Mouse (Mus musculus) lung, adult 2 months (tissue): Measurements from ENCODE around the gene Hspa12a. TPM values are rescaled to one million over a fixed set of nuclear protein-coding genes. Genes with fewer than 3 reads are reported as not detected.

Experiments
- DNase-seq: peaks from one replicate; pipeline ENCODE4 v3.0.0; 2022
- H3K4me1 ChIP-seq: fragments of 200-500 bp; 2 replicates; pipeline ENCODE4 v1.6.1; 2011; ENCODE audit warnings: low read length; ENCODE audit not compliant: control insufficient read depth, insufficient read depth
- H3K4me3 ChIP-seq: fragments of 200-500 bp; replicated peaks from 2 replicates; pipeline ENCODE3; 2011; ENCODE audit warnings: low read depth, mild to moderate bottlenecking, control low read depth, low read length; ENCODE audit errors: extremely low read depth
- CTCF ChIP-seq: fragments of 200-500 bp; IDR thresholded peaks from 2 replicates; pipeline ENCODE4 v1.5.1; 2011; ENCODE audit warnings: mild to moderate bottlenecking, low read length, control low read depth; ENCODE audit not compliant: insufficient read depth
- POLR2A ChIP-seq: fragments of 200-500 bp; IDR thresholded peaks from 2 replicates; pipeline ENCODE4 v1.6.1; 2011; ENCODE audit warnings: low read depth, mild to moderate bottlenecking, control low read depth, low read length, borderline replicate concordance; ENCODE audit errors: extremely low read depth
- WGBS: fragments of 180-500 bp; shearing (Covaris S2); methylation state at CpG from one replicate; pipeline ENCODE4 v1.1.7; 2018; 5-methylcytosine and 5-hydroxymethylcytosine counted together
- polyA plus RNA-seq: library from polyadenylated mRNA; depleted of rRNA; stranded (reverse); fragments of >200 nt; gene quantifications from 2 replicates; pipeline ENCODE4 v1.2.3, GENCODE M21; 2012

The Hspa12a gene
- polyA plus RNA-seq, 1 experiment, result 12.5 TPM

DNA sequence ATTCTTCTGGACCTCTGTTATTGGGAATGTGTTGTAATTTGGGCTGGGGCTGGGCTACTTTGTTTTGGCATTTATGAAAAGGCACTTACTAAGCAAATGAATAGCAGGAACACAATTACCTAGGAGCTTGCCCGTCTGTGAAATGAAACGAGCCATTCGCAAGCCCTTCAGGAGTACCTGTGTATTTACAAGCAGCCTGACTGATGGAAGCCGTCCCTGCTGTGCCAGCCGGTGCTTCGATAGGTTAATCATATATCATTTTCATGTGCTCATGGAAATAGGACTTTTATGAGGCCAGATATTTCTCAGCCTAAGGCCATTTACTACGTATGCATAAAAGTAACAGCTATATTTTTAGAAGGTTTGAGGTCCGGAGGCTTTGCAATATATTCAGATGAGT, 19.6 kb upstream of the Hspa12a start:
- DNase-seq, result no peak
- WGBS, result 75% methylated on average over 8 of the region's 8 CpGs
- no peaks in the 10 kb centered on the region for H3K4me1 ChIP-seq
- no peak overlapping the region for H3K4me3 ChIP-seq
- TF ChIP-seq POLR2A (no peak), CTCF (no peak)

- no peak for TF ChIP-seq POLR2A
- TF ChIP-seq CTCF, result no peak
- no peak for DNase-seq
- WGBS, result 86% methylated on average over 8 of the region's 8 CpGs
- H3K4me1 ChIP-seq, result no peaks in the 10 kb centered on the region
- H3K4me3 ChIP-seq, result no peak overlapping the region
These were observed 11.3 kb upstream of the Hspa12a start for GRCm38 (mm10) chr19:58954779-58955178.

DNA sequence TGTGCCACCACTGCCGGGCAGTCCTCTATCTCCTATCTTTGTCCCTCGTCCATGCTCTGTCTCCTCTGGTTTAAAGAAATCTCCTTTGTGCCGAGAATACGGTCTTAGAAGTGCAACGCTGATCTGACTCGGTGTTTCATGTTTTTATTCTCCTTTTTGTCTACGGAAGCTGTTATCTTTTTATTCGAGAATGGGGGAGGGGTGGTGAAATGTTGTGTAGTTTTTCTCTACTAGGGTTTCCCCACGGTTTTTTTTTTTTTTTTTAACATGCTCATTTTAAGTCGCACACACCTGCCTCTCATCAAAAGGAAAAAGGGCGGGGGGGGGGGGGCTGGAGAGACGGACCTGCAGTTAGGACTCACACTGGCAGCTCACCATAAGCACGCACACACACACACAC, 8.8 kb upstream of the Hspa12a start:
- WGBS, result 67% methylated on average over 12 of the region's 13 CpGs

DNA sequence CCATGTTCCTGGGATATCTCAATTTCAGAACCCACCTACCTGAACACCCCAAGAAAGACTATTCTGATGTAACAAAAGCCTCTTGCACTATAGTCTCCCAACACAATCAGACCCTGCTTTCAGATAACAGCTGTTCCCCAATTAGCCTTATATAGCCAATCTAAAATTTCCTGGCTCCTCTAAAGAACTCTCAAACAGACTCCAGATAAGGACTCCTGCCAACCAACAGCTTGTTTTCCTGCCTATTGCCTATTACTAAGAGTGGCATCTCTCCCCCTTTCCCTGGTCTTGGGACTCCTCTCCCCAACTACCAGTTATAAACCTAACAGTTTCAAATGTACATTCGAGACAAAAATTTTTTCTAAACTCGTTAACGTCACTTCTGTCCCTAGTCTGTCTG, 8.1 kb upstream of the Hspa12a start:
- TF ChIP-seq POLR2A (no peak), CTCF (no peak)
- DNase-seq, result no peak
- Histone ChIP-seq H3K4me3 (no peak overlapping the region), H3K4me1 (no peaks in the 10 kb centered on the region)
- 74% methylated on average over 3 of the region's 3 CpGs for WGBS

More for the DNA sequence above, 8.8 kb upstream of the Hspa12a start:
- TF ChIP-seq POLR2A, result no peak
- no peak for TF ChIP-seq CTCF
- no peak for DNase-seq
- H3K4me3 ChIP-seq, result no peak overlapping the region
- H3K4me1 ChIP-seq, result no peaks in the 10 kb centered on the region

DNA sequence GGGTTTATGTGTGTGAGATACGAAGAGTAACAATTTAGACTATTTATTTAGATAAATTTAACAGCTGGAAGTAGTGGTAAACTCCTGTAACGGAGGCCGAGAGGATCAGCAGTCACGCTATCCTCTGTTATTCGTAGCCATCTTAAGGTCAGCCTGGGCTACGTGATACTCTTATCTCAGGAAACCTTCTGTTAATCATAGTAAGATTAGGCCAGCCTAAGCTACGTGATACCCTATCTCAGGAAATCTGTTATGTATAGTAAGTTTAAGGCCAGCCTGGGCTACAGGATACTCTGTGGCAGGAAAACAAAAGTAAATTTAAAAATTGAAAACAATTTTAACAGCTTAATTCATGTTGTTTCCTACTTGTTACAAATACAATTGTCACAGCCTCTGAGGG, 2.5 kb upstream of the Hspa12a start:
- WGBS, result 74% methylated on average over 7 of the region's 7 CpGs
- no peak for TF ChIP-seq CTCF
- no peak overlapping the region for H3K4me3 ChIP-seq
- DNase-seq, result no peak
- peaks cover 4% of the 10 kb centered on the region; the same call in 1 of the 2 replicates for H3K4me1 ChIP-seq

- TF ChIP-seq CTCF, result no peak
- no peak for TF ChIP-seq POLR2A
- DNase-seq, result no peak
- H3K4me1 ChIP-seq, result no peaks in the 10 kb centered on the region
- 52% methylated on average over 4 of the region's 4 CpGs for WGBS
- no peak overlapping the region for H3K4me3 ChIP-seq
These were observed 10.4 kb downstream of the Hspa12a start for GRCm38 (mm10) chr19:58933062-58933461.

DNA sequence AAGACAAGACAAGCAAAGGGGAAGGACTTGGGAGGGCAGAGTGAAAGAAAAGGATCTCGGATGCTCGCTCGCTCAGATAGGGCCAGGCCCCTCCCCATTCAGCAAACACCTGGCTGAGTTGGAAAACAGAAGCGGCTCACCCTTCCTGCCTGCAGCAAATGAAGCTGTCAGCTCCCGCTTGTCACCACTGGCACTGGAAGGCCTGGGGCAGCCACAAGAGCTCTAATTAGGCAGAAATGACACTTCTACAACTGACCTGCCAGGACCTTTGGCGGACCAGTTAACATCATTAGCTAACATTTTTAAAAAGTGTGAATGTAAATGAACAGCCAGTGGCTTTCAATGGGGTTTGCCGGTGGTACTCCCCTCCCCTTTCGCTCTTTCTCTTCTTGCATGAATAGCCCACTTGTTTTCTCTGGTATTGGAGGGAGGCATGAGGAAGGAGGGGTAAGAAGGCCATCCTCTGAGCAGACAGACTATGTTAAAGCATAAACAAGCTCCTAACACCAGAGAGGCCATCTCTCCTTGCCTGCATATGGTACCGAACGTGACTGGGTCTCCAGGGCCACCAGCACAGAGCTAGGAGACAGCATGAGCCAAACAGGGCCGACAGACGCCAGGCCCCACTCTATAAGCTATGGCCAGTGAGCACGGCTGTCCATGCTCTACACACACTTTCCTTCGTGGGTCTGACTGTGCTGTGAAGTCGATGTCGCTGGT, 12.2 kb downstream of the Hspa12a start:
- H3K4me3 ChIP-seq, result no peak overlapping the region
- DNase-seq, result no peak
- WGBS, result 64% methylated on average over 16 of the region's 16 CpGs
- H3K4me1 ChIP-seq, result no peaks in the 10 kb centered on the region
- no peak for TF ChIP-seq CTCF
- TF ChIP-seq POLR2A, result no peak

DNA sequence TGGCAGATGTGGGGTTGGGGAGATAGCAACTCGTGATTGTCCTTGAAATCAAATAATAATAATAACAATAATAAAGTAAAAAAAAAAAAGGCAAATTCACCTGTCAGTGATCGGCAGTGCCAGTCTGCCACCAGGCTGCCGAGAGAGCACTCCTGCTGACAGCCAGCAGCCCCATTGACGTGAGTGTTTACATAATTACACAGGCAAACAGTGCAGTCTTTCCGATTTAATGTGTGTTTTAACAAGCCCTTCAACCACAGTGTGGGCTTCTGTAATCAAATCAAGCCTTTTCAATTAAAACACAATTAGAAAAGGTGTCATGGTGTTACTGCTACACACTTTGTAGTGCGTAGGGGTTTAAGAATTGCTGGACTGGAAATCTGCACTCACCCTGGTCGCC, 24.3 kb downstream of the Hspa12a start:
- no peak for TF ChIP-seq POLR2A
- TF ChIP-seq CTCF, result no peak
- no peak for DNase-seq
- no peak overlapping the region for H3K4me3 ChIP-seq
- peaks cover 4% of the 10 kb centered on the region; the same call in 1 of the 2 replicates for H3K4me1 ChIP-seq
- 24% methylated on average over 7 of the region's 7 CpGs for WGBS

DNA sequence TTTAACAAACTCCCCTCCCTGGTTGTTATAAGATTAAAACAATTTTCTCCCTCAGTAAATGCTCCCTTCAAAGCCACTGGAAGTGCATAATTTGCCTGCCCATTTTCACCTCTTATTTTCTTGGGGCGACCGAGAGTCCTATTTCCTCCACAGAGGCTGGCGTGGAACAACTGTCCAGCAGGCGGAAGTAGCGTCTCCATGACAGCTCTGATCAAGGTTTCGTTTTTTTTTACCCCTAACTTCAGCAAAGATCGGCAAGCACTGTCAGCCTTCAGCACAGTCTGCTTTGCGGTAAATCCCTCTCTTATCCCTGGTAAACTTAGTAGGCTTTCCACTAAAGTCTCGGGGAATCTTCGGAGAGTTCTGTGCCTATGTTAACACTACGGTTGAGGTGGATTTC, 24.9 kb downstream of the Hspa12a start:
- Histone ChIP-seq H3K4me1 (peaks cover 4% of the 10 kb centered on the region; the same call in 1 of the 2 replicates), H3K4me3 (peak overlapping the region; percentile 37)
- WGBS, result 4% methylated on average over 11 of the region's 11 CpGs
- DNase-seq, result no peak
- TF ChIP-seq CTCF (0 out of 2 replicates have a peak, but pooled peaks have one; percentile 6), POLR2A (no peak)

DNA sequence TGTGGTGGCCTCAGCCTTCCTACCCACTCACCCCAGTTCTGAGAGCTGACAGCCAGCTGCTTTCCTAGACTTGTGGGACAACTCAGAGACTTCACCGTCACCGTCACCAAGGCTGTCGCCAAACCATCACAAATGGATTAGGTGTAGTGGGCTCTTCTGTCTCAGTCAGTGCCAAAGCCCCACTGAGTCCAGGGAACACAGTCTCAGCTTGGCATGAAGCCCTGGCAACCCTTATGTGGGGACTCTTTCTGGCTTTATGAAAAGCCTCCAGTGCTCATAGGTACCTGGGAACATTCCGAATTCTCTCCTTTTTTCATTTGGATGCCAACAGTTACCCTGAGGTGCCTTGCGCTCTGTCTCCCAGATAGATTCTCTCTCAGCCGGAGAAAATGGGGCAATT, 30.2 kb downstream of the Hspa12a start:
- no peak for TF ChIP-seq CTCF
- no peak for TF ChIP-seq POLR2A
- 87% methylated on average over 6 of the region's 6 CpGs for WGBS
- no peak overlapping the region for H3K4me3 ChIP-seq
- H3K4me1 ChIP-seq, result peaks cover 5% of the 10 kb centered on the region; the same call in 1 of the 2 replicates
- DNase-seq, result no peak

- DNase-seq, result peak; percentile 64
- WGBS, result 11% methylated on average over 9 of the region's 9 CpGs
- TF ChIP-seq CTCF (peak; percentile 74), POLR2A (no peak)
- Histone ChIP-seq H3K4me1 (peaks cover 7% of the 10 kb centered on the region; the same call in 1 of the 2 replicates), H3K4me3 (no peak overlapping the region)
These were observed 32.1 kb downstream of the Hspa12a start for GRCm38 (mm10) chr19:58911386-58911785.
